ENCODE assay signal across 19 mouse cellular contexts in genomic region chr7:139384500-139384899, GRCm38 (mm10).
"Had no signal": no experiment of that assay in that cellular context is flagged by ENCODE, and none has a peak within 500 bp of the region (broad histone marks: within the 10 kb centered on the region; RNA-seq: fewer than 3 reads in every experiment).

No protein-coding gene starts in this region.

- H3K4me3 ChIP-seq: liver, embryonic 15.5 days; lung, embryonic 15.5 days; megakaryocyte, embryonic 14.5 days; midbrain, embryonic 10.5 days; midbrain, embryonic 12.5 days; myocyte; neural tube, embryonic 13.5 days; neural tube, embryonic 15.5 days had no signal

- H3K9me3 ChIP-seq: liver, embryonic 15.5 days; lung, embryonic 15.5 days; megakaryocyte, embryonic 14.5 days; midbrain, embryonic 10.5 days; midbrain, embryonic 12.5 days; neural tube, embryonic 13.5 days; neural tube, embryonic 15.5 days had no signal

- H3K27me3 ChIP-seq: lung, embryonic 15.5 days; megakaryocyte, embryonic 14.5 days; midbrain, embryonic 12.5 days; neural tube, embryonic 13.5 days; neural tube, embryonic 15.5 days had no signal

- H3K9ac ChIP-seq: liver, embryonic 15.5 days; liver, postnatal 0 days; lung, embryonic 15.5 days; midbrain, embryonic 12.5 days; neural tube, embryonic 13.5 days; neural tube, embryonic 15.5 days had no signal

- ATAC-seq: liver, postnatal 0 days; lung, postnatal 0 days; midbrain, embryonic 16.5 days had no signal

- H3K36me3 ChIP-seq: liver, embryonic 15.5 days; lung, embryonic 15.5 days; midbrain, embryonic 10.5 days; midbrain, embryonic 12.5 days; neural tube, embryonic 13.5 days; neural tube, embryonic 15.5 days had no signal

- DNase-seq: liver, postnatal 0 days; lung, adult 2 months; lung, postnatal 14 days; lung, postnatal 36 days; midbrain, embryonic 14.5 days; right cerebral cortex, postnatal 14 days; thymus, adult 18-20 months; thymus, postnatal 14 days; thymus, postnatal 36 days had no signal

- H3K27ac ChIP-seq: liver, embryonic 15.5 days; lung, embryonic 15.5 days; midbrain, embryonic 10.5 days; midbrain, embryonic 12.5 days; neural tube, embryonic 13.5 days; neural tube, embryonic 15.5 days had no signal
